Mouse (Mus musculus) E14TG2a.4 (cell line): ENCODE measurements around the gene Hivep2.

Experiments used
- H3K27me3 ChIP-seq: 2 replicates; pipeline ENCODE4 v1.6.1; 2014; ENCODE audit warnings: low read length, control low read depth; ENCODE audit not compliant: insufficient read depth
- H3K36me3 ChIP-seq: 2 replicates; pipeline ENCODE4 v1.6.1; 2014; ENCODE audit warnings: low read length, control low read depth; ENCODE audit not compliant: insufficient read depth
- H3K4me1 ChIP-seq: replicated peaks from 2 replicates; pipeline ENCODE4 v1.6.1; 2014; ENCODE audit warnings: low read depth, low read length, control low read depth
- H3K4me3 ChIP-seq: replicated peaks from 2 replicates; pipeline ENCODE4 v1.5.1; 2014; ENCODE audit warnings: mild to moderate bottlenecking, low read length
- H3K9me3 ChIP-seq: 2 replicates; pipeline ENCODE4 v1.6.1; 2014; ENCODE audit warnings: low read length, control low read depth
- CTCF ChIP-seq: conservative IDR thresholded peaks from 2 replicates; pipeline ENCODE4 v1.5.1; 2014; ENCODE audit warnings: low read length
- NANOG ChIP-seq: IDR thresholded peaks from 2 replicates; pipeline ENCODE4 v1.6.1; 2014; ENCODE audit warnings: borderline replicate concordance, low read length, mixed read lengths
- POU5F1 ChIP-seq: IDR thresholded peaks from 2 replicates; pipeline ENCODE4 v1.6.1; 2014; ENCODE audit warnings: low read length, borderline replicate concordance

The Hivep2 gene

DNA sequence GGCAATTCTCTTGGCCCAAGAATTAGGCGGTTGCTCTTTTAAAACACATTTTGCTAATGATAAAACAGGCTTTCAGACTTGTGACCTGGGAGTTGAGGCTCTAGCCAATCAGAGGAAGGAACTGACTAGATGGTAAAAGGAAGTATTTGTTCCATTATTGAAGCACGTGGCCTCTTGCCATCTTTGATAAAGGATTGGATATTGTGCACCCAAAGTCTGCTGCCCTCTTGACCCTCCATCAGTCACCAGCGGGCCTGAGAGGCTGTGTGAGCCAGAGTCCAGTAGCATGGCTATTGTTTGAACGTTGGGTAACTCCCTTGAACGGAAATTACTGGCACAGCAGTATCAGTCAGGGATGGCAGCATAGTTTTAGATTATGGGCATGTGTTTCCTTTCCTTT is 69.7 kb downstream of the Hivep2 start:
- Histone ChIP-seq H3K9me3 (no peaks in the 10 kb centered on the region), H3K4me3 (no peak overlapping the region), H3K4me1 (no peaks in the 10 kb centered on the region), H3K36me3 (no peaks in the 10 kb centered on the region), H3K27me3 (no peaks in the 10 kb centered on the region)
- TF ChIP-seq NANOG (no peak), CTCF (no peak), POU5F1 (no peak)

DNA sequence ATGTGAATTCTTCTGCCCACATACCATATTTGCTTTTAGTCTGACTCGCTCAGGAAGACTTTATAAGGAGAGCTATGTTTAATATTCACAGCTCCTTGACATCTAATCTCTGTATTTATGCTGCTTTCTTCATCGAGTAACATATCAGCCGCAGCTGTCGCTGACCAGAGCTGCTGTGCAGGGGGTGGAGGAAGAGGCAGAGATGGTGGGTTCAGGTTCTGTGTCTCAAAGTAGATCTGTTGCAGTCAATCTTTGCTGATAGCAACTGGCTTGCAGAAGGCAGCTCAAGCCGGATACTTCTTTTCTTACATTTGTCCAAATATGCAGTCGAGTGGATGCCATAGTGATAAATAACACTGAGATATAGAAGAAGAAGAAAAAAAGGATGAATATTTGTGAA is 70.6 kb downstream of the Hivep2 start:
- no peaks in the 10 kb centered on the region for H3K27me3 ChIP-seq
- no peak overlapping the region for H3K4me3 ChIP-seq
- H3K4me1 ChIP-seq: no peaks in the 10 kb centered on the region
- H3K36me3 ChIP-seq: no peaks in the 10 kb centered on the region
- no peak for TF ChIP-seq NANOG
- no peak for TF ChIP-seq CTCF
- TF ChIP-seq POU5F1: no peak
- no peaks in the 10 kb centered on the region for H3K9me3 ChIP-seq

DNA sequence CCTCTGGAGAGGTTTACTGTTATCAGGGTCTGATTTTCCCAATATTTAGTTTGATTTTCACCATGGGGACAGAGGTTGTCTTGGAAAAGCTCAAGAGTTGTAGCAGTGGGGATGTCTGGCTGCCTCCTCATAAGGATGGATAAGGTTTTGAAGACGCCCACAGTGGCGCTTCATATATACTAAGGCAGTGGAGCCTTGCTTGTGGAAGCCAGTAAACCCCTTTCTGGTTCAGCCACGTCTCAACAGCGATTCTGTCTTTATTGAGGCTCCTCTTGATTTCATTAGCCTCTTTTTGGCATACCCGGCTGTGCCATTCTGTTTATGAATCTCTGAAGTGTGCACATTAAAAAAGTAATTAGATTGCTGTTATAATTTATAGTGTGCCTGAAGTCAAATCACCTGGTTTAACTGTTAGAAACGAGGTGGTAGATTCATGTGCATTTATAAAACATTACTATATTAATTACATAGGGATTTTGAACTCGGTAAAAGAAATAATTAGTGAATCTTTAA is 72.2 kb downstream of the Hivep2 start:
- Histone ChIP-seq H3K36me3 (no peaks in the 10 kb centered on the region), H3K4me1 (no peaks in the 10 kb centered on the region), H3K27me3 (no peaks in the 10 kb centered on the region), H3K4me3 (no peak overlapping the region), H3K9me3 (no peaks in the 10 kb centered on the region)
- no peak for TF ChIP-seq NANOG
- no peak for TF ChIP-seq POU5F1
- TF ChIP-seq CTCF: no peak

DNA sequence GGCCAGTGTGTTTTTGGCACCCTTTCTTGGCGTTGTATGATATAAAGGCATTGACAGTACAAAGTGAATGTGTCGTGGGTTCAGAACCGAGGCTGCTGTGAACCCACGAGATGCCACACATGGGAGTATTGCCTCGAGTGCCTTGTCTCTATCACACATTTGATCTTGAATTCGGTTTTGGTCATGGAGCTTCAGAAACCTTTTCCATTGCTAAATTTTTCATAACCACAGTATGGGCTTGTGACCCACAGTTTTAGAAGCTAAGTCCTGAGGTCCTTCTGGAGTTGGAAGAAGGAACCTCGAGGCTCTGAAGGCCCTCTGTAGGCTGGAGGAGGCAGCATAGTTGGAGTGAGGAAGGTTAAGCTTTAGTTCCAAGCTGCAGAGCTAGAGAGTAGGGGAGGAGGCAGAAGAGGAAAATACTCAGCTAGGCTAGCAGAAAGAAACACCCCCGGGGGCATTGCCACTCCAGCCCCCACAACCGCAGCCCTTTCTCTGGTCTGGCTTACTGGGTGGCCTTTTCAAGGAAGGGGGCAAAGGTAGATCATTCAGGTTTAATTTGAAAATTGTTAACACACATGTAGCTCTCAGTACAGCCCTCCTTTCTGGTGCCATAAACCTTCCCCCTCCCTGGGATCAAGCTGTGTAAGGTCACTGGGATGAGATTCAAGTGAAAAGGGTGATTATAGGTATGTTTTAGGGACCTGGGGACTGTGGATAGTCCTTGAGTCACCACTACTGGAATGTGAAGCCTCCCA is 75.0 kb downstream of the Hivep2 start:
- no peak overlapping the region for H3K4me3 ChIP-seq
- no peaks in the 10 kb centered on the region for H3K9me3 ChIP-seq
- no peak for TF ChIP-seq NANOG
- TF ChIP-seq POU5F1: no peak
- TF ChIP-seq CTCF: no peak
- H3K4me1 ChIP-seq: peaks cover 24% of the 10 kb centered on the region
- H3K36me3 ChIP-seq: no peaks in the 10 kb centered on the region
- H3K27me3 ChIP-seq: no peaks in the 10 kb centered on the region

DNA sequence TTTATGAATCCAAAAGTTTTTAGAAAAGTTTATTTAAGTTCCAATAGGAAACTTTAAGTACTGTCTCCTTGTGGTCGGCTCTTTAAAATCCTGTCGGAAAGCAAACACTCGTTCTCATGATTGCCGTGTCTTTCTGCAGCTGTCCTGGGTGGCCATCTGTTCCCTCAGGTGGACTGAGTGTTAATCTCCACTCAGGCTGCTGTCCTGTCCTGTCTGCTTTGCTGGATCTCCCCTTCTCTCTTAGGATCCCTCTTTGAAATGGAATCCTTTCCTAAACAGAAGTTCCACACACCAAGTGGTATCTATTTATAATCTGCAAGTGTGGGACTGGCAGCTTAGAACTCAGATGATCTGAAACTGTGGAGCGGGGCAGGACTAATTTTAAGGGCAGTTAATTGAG is 75.7 kb downstream of the Hivep2 start:
- H3K4me1 ChIP-seq: peaks cover 31% of the 10 kb centered on the region

DNA sequence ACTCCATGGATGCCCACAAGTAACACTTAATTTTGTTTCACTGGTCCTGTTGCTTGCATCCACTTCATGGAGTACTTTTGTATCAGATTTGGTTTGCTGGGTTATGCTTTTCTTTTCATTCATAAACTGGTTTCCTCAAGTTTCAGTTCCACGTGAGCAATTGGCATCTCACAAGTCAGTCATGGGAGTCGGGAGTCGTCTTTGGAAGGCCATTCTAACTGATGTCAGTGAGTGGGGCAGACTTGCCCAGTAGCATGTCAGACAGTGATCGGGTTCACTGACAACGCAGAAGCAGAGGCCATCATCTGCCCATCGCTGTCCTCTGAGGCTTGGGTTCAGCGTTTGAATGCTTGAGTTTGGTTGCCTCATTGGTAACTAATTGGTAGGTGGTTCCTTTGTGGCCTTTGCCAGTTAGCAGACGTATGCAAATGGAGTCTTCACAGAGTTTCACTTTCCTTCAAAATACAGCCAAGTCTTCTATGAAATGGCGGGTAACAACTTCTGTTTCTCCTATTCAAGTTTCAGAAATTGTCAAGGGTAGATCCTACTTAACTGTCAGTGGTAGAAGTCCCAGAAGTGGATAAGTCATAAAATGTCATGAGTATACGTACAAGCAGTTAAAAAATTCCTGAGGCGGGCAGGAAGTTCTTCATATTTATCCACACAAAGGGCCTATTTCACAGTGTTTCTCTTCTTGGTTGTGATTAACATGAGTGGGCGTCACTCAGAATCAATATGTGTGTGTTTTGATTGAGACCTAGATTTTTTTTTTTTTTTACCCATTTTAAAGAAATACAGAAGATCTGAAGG is 76.9 kb downstream of the Hivep2 start:
- H3K27me3 ChIP-seq: no peaks in the 10 kb centered on the region
- H3K9me3 ChIP-seq: no peaks in the 10 kb centered on the region
- H3K4me3 ChIP-seq: no peak overlapping the region
- no peak for TF ChIP-seq NANOG
- no peak for TF ChIP-seq POU5F1
- TF ChIP-seq CTCF: no peak
- H3K36me3 ChIP-seq: no peaks in the 10 kb centered on the region
- H3K4me1 ChIP-seq: peaks cover 37% of the 10 kb centered on the region

More for the DNA sequence above, 75.7 kb downstream of the Hivep2 start:
- H3K4me3 ChIP-seq: no peak overlapping the region
- no peaks in the 10 kb centered on the region for H3K9me3 ChIP-seq
- TF ChIP-seq CTCF (no peak), POU5F1 (no peak), NANOG (no peak)
- no peaks in the 10 kb centered on the region for H3K36me3 ChIP-seq
- H3K27me3 ChIP-seq: no peaks in the 10 kb centered on the region

DNA sequence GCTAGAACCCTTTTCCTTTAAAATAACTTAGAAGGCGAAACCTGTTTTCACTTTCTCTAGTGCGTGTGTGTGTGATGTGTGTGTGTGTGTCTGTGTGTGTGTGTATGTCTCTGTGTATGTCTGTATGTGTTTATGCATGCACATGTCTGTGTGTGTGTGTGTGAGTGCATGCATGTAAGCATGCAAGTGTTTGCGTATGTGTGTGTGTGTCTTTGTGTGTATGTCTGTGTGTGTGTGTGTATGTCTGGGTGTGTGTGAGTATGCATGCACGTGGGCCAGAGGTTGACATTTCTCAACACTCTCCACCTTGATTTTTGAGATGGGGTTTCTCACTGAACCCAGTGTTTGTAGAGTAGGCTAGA is 77.5 kb downstream of the Hivep2 start:
- peaks cover 41% of the 10 kb centered on the region for H3K4me1 ChIP-seq
- TF ChIP-seq POU5F1 (no peak), NANOG (no peak), CTCF (no peak)
- H3K36me3 ChIP-seq: no peaks in the 10 kb centered on the region
- no peaks in the 10 kb centered on the region for H3K9me3 ChIP-seq
- no peak overlapping the region for H3K4me3 ChIP-seq
- H3K27me3 ChIP-seq: no peaks in the 10 kb centered on the region

DNA sequence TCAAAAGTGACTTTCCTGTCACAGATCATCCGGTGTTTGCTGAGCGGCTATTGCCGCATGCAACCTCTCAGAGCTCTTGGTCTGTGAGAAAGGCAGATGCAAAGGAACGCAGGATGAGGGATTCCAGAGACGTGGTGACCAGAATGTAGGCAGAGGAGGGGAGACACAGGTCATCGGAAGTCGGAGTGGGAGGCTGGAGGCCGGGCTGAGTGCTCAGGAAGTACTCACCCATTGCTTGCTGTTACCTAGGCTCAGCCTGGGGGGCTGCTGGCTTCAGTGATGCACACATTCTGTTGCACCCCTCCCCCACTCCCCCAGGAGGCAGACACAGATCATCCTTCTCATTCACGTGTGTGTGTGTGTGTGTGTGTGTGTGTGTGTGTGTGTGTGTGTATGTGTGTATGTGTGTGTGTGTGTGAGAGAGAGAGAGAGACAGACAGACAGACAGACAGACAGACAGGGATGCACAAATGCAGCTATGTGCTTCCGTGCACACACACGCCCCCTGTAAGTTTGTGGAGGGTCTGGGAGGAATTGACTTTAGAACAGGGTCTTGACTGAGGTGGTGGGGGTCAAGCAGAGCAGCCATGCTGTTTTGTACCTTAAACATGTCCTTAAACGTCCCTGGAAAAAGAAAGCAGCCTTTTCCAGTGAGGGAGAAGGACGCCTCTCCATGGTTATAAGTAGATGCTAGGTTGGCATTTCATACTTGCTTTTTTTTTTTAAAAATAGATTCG is 78.3 kb downstream of the Hivep2 start:
- no peaks in the 10 kb centered on the region for H3K9me3 ChIP-seq
- no peak overlapping the region for H3K4me3 ChIP-seq
- H3K36me3 ChIP-seq: no peaks in the 10 kb centered on the region
- H3K4me1 ChIP-seq: peaks cover 45% of the 10 kb centered on the region
- TF ChIP-seq NANOG: no peak
- no peak for TF ChIP-seq POU5F1
- no peak for TF ChIP-seq CTCF
- H3K27me3 ChIP-seq: no peaks in the 10 kb centered on the region
